Mouse (Mus musculus): ENCODE results near the gene Dvl1. TPM values are rescaled to one million over a fixed set of nuclear protein-coding genes. Genes with fewer than 3 reads are reported as not detected.

The Dvl1 gene
- polyA plus RNA-seq (2015; fragmentation: Nextera tagmentation; extraction: Ambion mirVana): 10.6 and 23.1 TPM in 2 replicates

- 2% methylated on average over 40 of the region's 65 CpGs for WGBS
Observed at GRCm38 (mm10) chr4:155846871-155847578, at the start of gene Dvl1. TSS of gene Dvl1 (plus strand) at chr4:155847402.

GRCm38 (mm10) chr4:155802075-155802474 lies 45.1 kb upstream of the Dvl1 start:
- H3K9me3 ChIP-seq: no peaks in the 10 kb centered on the region
- H3K9ac ChIP-seq (replicated peaks): no peak overlapping the region
- no peak overlapping the region for H3K27ac ChIP-seq (replicated peaks)
- WGBS: 100% methylated on average over 1 of the region's 1 CpGs
- ATAC-seq (replicated peaks): no peak
- no peak overlapping the region for H3K4me2 ChIP-seq (replicated peaks)
- H3K4me3 ChIP-seq: no peak overlapping the region
- H3K36me3 ChIP-seq: peaks cover 8% of the 10 kb centered on the region
- H3K4me1 ChIP-seq: peaks cover 26% of the 10 kb centered on the region
- H3K27me3 ChIP-seq: no peaks in the 10 kb centered on the region

More at GRCm38 (mm10) chr4:155846871-155847578, at the start of gene Dvl1:
- Histone ChIP-seq H3K4me3 (peak within 1 kb of the TSS; percentile 75), H3K27ac (replicated peaks) (peak within 1 kb of the TSS; percentile 73), H3K9me3 (no peaks in the 10 kb centered on the region), H3K27me3 (no peaks in the 10 kb centered on the region), H3K4me2 (replicated peaks) (peak within 1 kb of the TSS; percentile 92), H3K9ac (replicated peaks) (peak within 1 kb of the TSS; percentile 90), H3K4me1 (peaks cover 33% of the 10 kb centered on the region), H3K36me3 (no peaks in the 10 kb centered on the region)
- ATAC-seq (replicated peaks): peak; percentile 89

- Histone ChIP-seq H3K4me3 (peak within 1 kb of the TSS; percentile 57), H3K4me2 (replicated peaks) (peak within 1 kb of the TSS; percentile 62)
- 0 out of 2 replicates have a peak, but pooled peaks have one; percentile 44 for ATAC-seq (replicated peaks)
Observed at GRCm38 (mm10) chr4:155802741-155803339, 44.4 kb upstream of the Dvl1 start, which contains the start of gene Mrpl20. TSS of gene Mrpl20 (plus strand) at chr4:155802878.

DNA sequence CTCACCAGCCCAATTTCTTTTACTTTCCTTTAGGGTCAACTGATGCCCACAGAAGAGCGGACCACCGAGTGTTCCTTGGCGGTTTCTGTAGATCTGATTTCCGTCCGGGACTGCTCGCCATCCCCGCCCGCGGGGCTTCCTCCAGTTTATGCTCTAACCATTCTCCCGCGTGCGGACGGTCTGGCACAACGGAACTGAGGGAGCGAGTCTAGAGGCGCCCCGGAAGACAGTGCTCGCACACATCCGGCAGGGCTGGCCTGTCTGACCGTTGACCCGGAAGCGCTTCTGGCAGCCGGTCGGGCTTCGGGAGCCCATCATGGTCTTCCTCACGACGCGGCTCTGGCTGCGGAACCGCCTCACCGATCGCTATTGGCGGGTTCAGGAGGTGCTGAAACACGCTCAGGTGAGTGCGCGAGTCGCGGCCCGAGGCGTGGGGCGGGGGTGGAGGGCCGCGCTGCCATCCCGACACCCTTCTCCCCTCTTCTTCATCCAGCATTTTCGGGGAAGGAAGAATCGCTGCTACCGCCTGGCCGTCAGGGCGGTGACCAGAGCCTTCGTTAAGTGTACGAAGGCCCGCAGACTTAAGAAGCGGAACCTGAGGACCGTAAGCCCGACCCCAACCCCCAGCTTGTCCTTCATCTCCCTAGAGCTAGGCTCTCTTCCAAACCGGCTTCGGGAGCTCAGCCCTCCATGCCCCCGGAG lies 43.7 kb upstream of the Dvl1 start:
- WGBS: under 1% methylated on average over 58 of the region's 58 CpGs

More at GRCm38 (mm10) chr4:155802741-155803339, 44.4 kb upstream of the Dvl1 start, which contains the start of gene Mrpl20:
- Histone ChIP-seq H3K27me3 (no peaks in the 10 kb centered on the region), H3K4me1 (peaks cover 26% of the 10 kb centered on the region), H3K9me3 (no peaks in the 10 kb centered on the region), H3K27ac (replicated peaks) (peak within 1 kb of the TSS; percentile 59), H3K36me3 (peaks cover 14% of the 10 kb centered on the region), H3K9ac (replicated peaks) (peak within 1 kb of the TSS; percentile 69)
- WGBS: 7% methylated on average over 12 of the region's 12 CpGs

GRCm38 (mm10) chr4:155807841-155808240 lies 39.4 kb upstream of the Dvl1 start:
- Histone ChIP-seq H3K27me3 (no peaks in the 10 kb centered on the region), H3K9ac (replicated peaks) (no peak overlapping the region), H3K4me2 (replicated peaks) (no peak overlapping the region), H3K27ac (replicated peaks) (no peak overlapping the region), H3K36me3 (peaks cover 44% of the 10 kb centered on the region), H3K4me1 (peaks cover 30% of the 10 kb centered on the region), H3K4me3 (no peak overlapping the region), H3K9me3 (no peaks in the 10 kb centered on the region)
- ATAC-seq (replicated peaks): no peak
- 93% methylated on average over 3 of the region's 3 CpGs for WGBS

More for the DNA sequence above, 43.7 kb upstream of the Dvl1 start:
- Histone ChIP-seq H3K4me1 (peaks cover 26% of the 10 kb centered on the region), H3K9me3 (no peaks in the 10 kb centered on the region), H3K9ac (replicated peaks) (peak overlapping the region; percentile 69), H3K27me3 (no peaks in the 10 kb centered on the region), H3K27ac (replicated peaks) (peak overlapping the region; percentile 59), H3K36me3 (peaks cover 20% of the 10 kb centered on the region), H3K4me2 (replicated peaks) (peak overlapping the region; percentile 62), H3K4me3 (peak overlapping the region; percentile 57)
- peak; percentile 98 for ATAC-seq (replicated peaks)

DNA sequence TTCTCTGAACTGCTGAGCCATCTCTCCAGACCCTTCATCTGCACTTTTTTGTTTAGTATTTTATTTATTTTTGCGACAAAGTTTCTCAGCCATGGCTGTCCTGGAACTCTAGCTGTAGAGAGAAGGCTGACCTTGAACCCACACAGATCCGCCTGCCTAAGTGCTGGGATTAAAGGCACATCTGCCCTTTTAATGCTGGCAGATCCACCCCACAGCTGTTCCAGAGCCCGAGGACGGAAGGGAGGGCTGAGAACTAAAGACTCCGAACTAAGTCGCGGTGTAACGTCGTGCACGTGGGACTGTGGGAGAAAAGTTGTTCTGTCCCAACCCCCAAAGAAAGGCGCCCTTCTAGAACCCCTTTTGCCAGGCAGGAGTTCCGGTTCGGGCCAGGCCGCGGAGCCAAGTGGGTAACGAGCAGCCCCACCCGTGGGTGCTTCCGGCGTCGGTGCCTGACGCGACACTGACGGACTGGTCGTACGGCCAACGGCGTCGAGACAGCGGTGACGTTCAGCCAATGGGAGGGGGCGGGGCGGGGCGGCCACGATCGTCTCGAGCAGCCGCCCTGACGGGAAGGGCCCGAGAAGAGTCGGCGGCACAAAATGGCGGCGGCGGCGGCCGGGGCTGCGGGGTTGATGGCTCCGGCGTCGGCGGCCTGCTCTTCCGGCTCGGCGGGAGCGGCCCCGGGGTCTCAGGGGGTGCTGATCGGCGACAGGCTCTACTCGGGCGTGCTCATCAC lies 35.1 kb upstream of the Dvl1 start, which contains the start of gene Ccnl2:
TSS of gene Ccnl2 (plus strand) at position 561 of the 736 bp plus-strand sequence.
- peak within 1 kb of the TSS; percentile 88 for H3K27ac ChIP-seq (replicated peaks)
- H3K9ac ChIP-seq (replicated peaks): peak within 1 kb of the TSS; percentile 94
- ATAC-seq (replicated peaks): peak; percentile 99
- H3K4me2 ChIP-seq (replicated peaks): peak within 1 kb of the TSS; percentile 88
- under 1% methylated on average over 60 of the region's 60 CpGs for WGBS
- H3K4me3 ChIP-seq: peak within 1 kb of the TSS; percentile 97
- H3K27me3 ChIP-seq: no peaks in the 10 kb centered on the region
- peaks cover 25% of the 10 kb centered on the region for H3K4me1 ChIP-seq
- H3K9me3 ChIP-seq: no peaks in the 10 kb centered on the region
- peaks cover 67% of the 10 kb centered on the region for H3K36me3 ChIP-seq

- Histone ChIP-seq H3K4me2 (replicated peaks) (peak overlapping the region; percentile 88), H3K4me3 (peak overlapping the region; percentile 97), H3K4me1 (peaks cover 25% of the 10 kb centered on the region), H3K27me3 (no peaks in the 10 kb centered on the region), H3K9me3 (no peaks in the 10 kb centered on the region), H3K27ac (replicated peaks) (peak overlapping the region; percentile 81), H3K9ac (replicated peaks) (peak overlapping the region; percentile 94), H3K36me3 (peaks cover 68% of the 10 kb centered on the region)
- peak; percentile 45 for ATAC-seq (replicated peaks)
- under 1% methylated on average over 46 of the region's 49 CpGs for WGBS
Observed at GRCm38 (mm10) chr4:155812665-155813181, 34.5 kb upstream of the Dvl1 start.

- WGBS: 74% methylated on average over 4 of the region's 4 CpGs
- peaks cover 19% of the 10 kb centered on the region for H3K4me1 ChIP-seq
- H3K4me3 ChIP-seq: no peak overlapping the region
- no peak overlapping the region for H3K4me2 ChIP-seq (replicated peaks)
- H3K9ac ChIP-seq (replicated peaks): no peak overlapping the region
- H3K27me3 ChIP-seq: no peaks in the 10 kb centered on the region
- H3K9me3 ChIP-seq: no peaks in the 10 kb centered on the region
- H3K36me3 ChIP-seq: peaks cover 82% of the 10 kb centered on the region
- H3K27ac ChIP-seq (replicated peaks): no peak overlapping the region
- ATAC-seq (replicated peaks): no peak
Observed at GRCm38 (mm10) chr4:155817533-155817932, 29.7 kb upstream of the Dvl1 start.

- Histone ChIP-seq H3K27ac (replicated peaks) (no peak overlapping the region), H3K4me1 (no peaks in the 10 kb centered on the region), H3K27me3 (no peaks in the 10 kb centered on the region), H3K9ac (replicated peaks) (no peak overlapping the region), H3K36me3 (peaks cover 95% of the 10 kb centered on the region), H3K9me3 (no peaks in the 10 kb centered on the region), H3K4me2 (replicated peaks) (no peak overlapping the region), H3K4me3 (no peak overlapping the region)
- ATAC-seq (replicated peaks): no peak
- WGBS: 79% methylated on average over 7 of the region's 7 CpGs
Observed at GRCm38 (mm10) chr4:155821025-155821424, 26.2 kb upstream of the Dvl1 start.

- 96% methylated on average over 16 of the region's 16 CpGs for WGBS
- H3K36me3 ChIP-seq: peaks cover 88% of the 10 kb centered on the region
Observed at GRCm38 (mm10) chr4:155823443-155823842, 23.8 kb upstream of the Dvl1 start.

GRCm38 (mm10) chr4:155829866-155830265 lies 17.3 kb upstream of the Dvl1 start:
- Histone ChIP-seq H3K9me3 (no peaks in the 10 kb centered on the region), H3K27ac (replicated peaks) (no peak overlapping the region), H3K27me3 (no peaks in the 10 kb centered on the region), H3K36me3 (peaks cover 26% of the 10 kb centered on the region), H3K4me3 (no peak overlapping the region), H3K4me1 (peaks cover 29% of the 10 kb centered on the region), H3K9ac (replicated peaks) (no peak overlapping the region), H3K4me2 (replicated peaks) (no peak overlapping the region)
- no peak for ATAC-seq (replicated peaks)
- WGBS: 90% methylated on average over 4 of the region's 4 CpGs

More at GRCm38 (mm10) chr4:155823443-155823842, 23.8 kb upstream of the Dvl1 start:
- H3K9ac ChIP-seq (replicated peaks): no peak overlapping the region
- H3K9me3 ChIP-seq: no peaks in the 10 kb centered on the region
- H3K4me3 ChIP-seq: no peak overlapping the region
- H3K4me1 ChIP-seq: no peaks in the 10 kb centered on the region
- H3K27ac ChIP-seq (replicated peaks): no peak overlapping the region
- H3K4me2 ChIP-seq (replicated peaks): no peak overlapping the region
- ATAC-seq (replicated peaks): no peak
- no peaks in the 10 kb centered on the region for H3K27me3 ChIP-seq
